Mouse (Mus musculus) megakaryocyte, embryonic 14.5 days (primary cell): ENCODE data around the gene Khsrp.

Source experiments
- FLI1 ChIP-seq: IDR thresholded peaks from 2 replicates; pipeline ENCODE4 v1.6.1; 2012; ENCODE audit warnings: low read length, inconsistent platforms, mixed read lengths
- GATA1 ChIP-seq: IDR thresholded peaks from 3 replicates; pipeline ENCODE4 v1.6.1; 2012; ENCODE audit warnings: mixed read lengths, low read length, inconsistent platforms, borderline replicate concordance

GRCm38 (mm10) chr17:56979524-56979923 lies 51.8 kb downstream of the Khsrp start:
- TF ChIP-seq GATA1 (no peak), FLI1 (no peak)
